Mouse (Mus musculus): ENCODE measurements around the gene Cav2. TPM values are rescaled to one million over a fixed set of nuclear protein-coding genes. Genes with fewer than 3 reads are reported as not detected.

Cav2 gene
- 7.4 and 8.2 TPM in 2 replicates for polyA plus RNA-seq (2014; fragmentation: Nextera tagmentation; extraction: Ambion mirVana)

DNA sequence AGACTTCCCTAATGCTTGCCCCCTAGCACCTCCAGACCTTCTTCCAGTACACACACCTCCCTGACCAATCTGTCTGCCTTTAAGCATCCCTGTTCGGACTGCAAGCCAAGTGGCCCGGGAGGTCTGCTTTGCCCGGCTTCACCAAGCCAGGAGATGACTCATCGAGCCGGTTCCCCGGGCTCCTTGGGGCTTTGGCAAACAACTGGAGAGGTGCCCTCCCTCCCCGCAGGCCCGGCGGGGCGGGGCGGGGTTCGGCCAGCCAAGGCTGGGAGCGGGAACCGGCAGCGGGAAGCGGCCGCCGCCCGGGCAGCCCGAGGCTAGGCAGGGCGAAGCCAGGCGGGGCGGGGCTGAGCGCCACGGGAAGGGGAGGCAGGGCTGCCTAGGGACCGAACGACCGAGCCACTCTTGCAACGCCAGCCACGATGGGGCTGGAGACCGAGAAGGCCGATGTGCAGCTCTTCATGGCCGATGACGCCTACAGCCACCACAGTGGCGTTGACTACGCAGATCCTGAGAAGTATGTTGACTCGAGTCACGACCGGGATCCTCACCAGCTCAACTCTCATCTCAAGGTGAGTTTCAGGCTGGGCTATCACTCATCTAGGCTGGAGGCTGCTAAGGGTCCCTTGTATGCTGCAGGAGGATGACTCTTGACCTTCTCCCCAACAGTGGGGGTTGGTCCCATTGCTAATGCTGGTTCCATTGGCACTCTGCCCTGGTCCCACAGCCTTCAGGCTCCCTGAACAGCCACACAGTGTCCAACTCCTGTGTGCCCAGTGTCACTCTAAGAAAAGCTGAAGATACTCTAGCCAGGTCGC, at the start of gene Cav2:
TSS of gene Cav2 (plus strand) at position 247 of the 818 bp plus-strand sequence.
- H3K27me3 ChIP-seq (ENCODE audit: control insufficient read depth, insufficient read depth, low read length) = no peaks in the 10 kb centered on the region
- under 1% methylated on average over 37 of the region's 40 CpGs for WGBS
- H3K9ac ChIP-seq (replicated peaks; ENCODE audit: low read length) = peak within 1 kb of the TSS; percentile 61
- H3K4me1 ChIP-seq (ENCODE audit: control insufficient read depth, insufficient read depth, low read length) = no peaks in the 10 kb centered on the region
- ATAC-seq (replicated peaks; ENCODE audit: insufficient number of reproducible peaks, low FRiP score, low TSS enrichment, low read depth) = peak; percentile 83
- H3K27ac ChIP-seq (replicated peaks; ENCODE audit: low read depth, low read length) = no peak within 1 kb of the TSS
- peak within 1 kb of the TSS; percentile 48 for H3K4me3 ChIP-seq (ENCODE audit: low read depth, low read length)
- H3K4me2 ChIP-seq (ENCODE audit: low read depth, low read length) = peak within 1 kb of the TSS; percentile 95
- no peaks in the 10 kb centered on the region for H3K9me3 ChIP-seq (replicated peaks; ENCODE audit: control insufficient read depth, low read length)
- peak; percentile 67 for DNase-seq (ENCODE audit: low spot score)
- H3K36me3 ChIP-seq (replicated peaks; ENCODE audit: control insufficient read depth, insufficient read depth, low read depth, low read length) = no peaks in the 10 kb centered on the region

DNA sequence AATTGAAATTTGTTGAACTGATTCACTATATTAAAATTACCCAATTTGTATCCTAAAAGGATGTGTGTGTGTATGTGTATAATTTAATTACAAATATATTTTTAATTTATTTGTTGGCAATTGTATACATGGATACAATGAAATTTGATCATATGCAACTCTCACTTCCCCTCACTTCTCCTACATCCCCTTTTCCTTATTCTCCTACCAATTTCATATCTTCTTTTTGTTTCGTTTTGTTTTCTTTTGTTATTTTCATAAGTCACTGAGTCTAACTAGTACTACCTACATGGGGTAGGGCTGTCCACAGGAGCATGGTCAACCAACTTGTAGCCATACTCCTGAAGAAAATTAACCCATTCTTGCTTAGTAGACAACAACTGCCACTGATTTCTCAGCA, 41.3 kb upstream of the Cav2 start:
- no peaks in the 10 kb centered on the region for H3K36me3 ChIP-seq (replicated peaks; ENCODE audit: control insufficient read depth, insufficient read depth, low read depth, low read length)
- no peaks in the 10 kb centered on the region for H3K9me3 ChIP-seq (replicated peaks; ENCODE audit: control insufficient read depth, low read length)
- no peak overlapping the region for H3K4me3 ChIP-seq (ENCODE audit: low read depth, low read length)
- no peaks in the 10 kb centered on the region for H3K27me3 ChIP-seq (ENCODE audit: control insufficient read depth, insufficient read depth, low read length)
- H3K27ac ChIP-seq (replicated peaks; ENCODE audit: low read depth, low read length) = no peak overlapping the region
- 89% methylated on average over 1 of the region's 1 CpGs for WGBS
- no peak for ATAC-seq (replicated peaks; ENCODE audit: insufficient number of reproducible peaks, low FRiP score, low TSS enrichment, low read depth)
- no peak overlapping the region for H3K9ac ChIP-seq (replicated peaks; ENCODE audit: low read length)
- H3K4me2 ChIP-seq (ENCODE audit: low read depth, low read length) = no peak overlapping the region
- H3K4me1 ChIP-seq (ENCODE audit: control insufficient read depth, insufficient read depth, low read length) = no peaks in the 10 kb centered on the region
- DNase-seq (ENCODE audit: low spot score) = no peak

DNA sequence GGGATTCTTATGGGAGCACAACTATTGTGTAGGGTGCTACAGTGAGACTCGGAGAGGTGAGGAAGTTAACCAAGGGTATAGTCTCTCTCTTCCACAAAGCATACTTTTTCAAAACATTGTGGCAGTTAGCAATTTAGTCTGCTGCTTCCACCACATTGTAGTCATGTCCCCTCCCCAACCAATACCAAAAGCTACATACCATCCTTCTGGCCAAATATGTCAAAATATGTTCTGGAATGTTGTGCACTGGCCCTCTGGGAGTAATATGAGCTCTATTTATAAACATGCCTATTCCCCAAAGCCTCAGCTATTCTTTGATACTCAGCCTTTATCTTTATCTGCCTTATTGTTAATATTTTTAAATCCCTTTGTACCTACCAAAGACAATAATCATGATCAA, 40.0 kb upstream of the Cav2 start:
- ATAC-seq (replicated peaks; ENCODE audit: insufficient number of reproducible peaks, low FRiP score, low TSS enrichment, low read depth) (no peak), DNase-seq (ENCODE audit: low spot score) (no peak)
- H3K27ac ChIP-seq (replicated peaks; ENCODE audit: low read depth, low read length) = no peak overlapping the region
- no peaks in the 10 kb centered on the region for H3K4me1 ChIP-seq (ENCODE audit: control insufficient read depth, insufficient read depth, low read length)
- H3K4me3 ChIP-seq (ENCODE audit: low read depth, low read length) = no peak overlapping the region
- H3K36me3 ChIP-seq (replicated peaks; ENCODE audit: control insufficient read depth, insufficient read depth, low read depth, low read length) = no peaks in the 10 kb centered on the region
- no peak overlapping the region for H3K4me2 ChIP-seq (ENCODE audit: low read depth, low read length)
- H3K9ac ChIP-seq (replicated peaks; ENCODE audit: low read length) = no peak overlapping the region
- no peaks in the 10 kb centered on the region for H3K27me3 ChIP-seq (ENCODE audit: control insufficient read depth, insufficient read depth, low read length)
- H3K9me3 ChIP-seq (replicated peaks; ENCODE audit: control insufficient read depth, low read length) = no peaks in the 10 kb centered on the region
- WGBS = 96% methylated on average over 1 of the region's 1 CpGs

DNA sequence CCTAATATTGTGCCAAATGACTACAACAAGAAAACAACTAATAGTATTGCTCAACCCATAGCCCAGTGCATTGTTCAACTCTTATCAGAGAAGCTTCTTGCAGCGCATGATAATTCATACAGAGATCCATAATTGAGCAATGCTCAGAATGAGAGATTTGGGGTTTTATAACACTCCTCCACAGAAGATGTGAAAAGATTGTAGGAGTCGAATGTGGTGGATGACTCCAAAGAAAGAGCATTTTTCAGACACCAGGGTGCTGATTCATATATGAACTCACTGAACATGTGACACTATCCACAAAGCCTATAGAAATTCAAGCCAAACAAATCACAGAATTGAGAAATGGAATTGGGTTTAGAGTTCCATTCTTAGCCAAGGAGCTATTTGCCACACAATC, 34.0 kb upstream of the Cav2 start:
- Histone ChIP-seq H3K27me3 (ENCODE audit: control insufficient read depth, insufficient read depth, low read length) (no peaks in the 10 kb centered on the region), H3K9me3 (replicated peaks; ENCODE audit: control insufficient read depth, low read length) (no peaks in the 10 kb centered on the region), H3K4me1 (ENCODE audit: control insufficient read depth, insufficient read depth, low read length) (no peaks in the 10 kb centered on the region), H3K36me3 (replicated peaks; ENCODE audit: control insufficient read depth, insufficient read depth, low read depth, low read length) (no peaks in the 10 kb centered on the region), H3K27ac (replicated peaks; ENCODE audit: low read depth, low read length) (no peak overlapping the region), H3K4me2 (ENCODE audit: low read depth, low read length) (no peak overlapping the region), H3K4me3 (ENCODE audit: low read depth, low read length) (no peak overlapping the region), H3K9ac (replicated peaks; ENCODE audit: low read length) (no peak overlapping the region)
- no peak for ATAC-seq (replicated peaks; ENCODE audit: insufficient number of reproducible peaks, low FRiP score, low TSS enrichment, low read depth)
- WGBS = 97% methylated on average over 2 of the region's 2 CpGs
- no peak for DNase-seq (ENCODE audit: low spot score)

DNA sequence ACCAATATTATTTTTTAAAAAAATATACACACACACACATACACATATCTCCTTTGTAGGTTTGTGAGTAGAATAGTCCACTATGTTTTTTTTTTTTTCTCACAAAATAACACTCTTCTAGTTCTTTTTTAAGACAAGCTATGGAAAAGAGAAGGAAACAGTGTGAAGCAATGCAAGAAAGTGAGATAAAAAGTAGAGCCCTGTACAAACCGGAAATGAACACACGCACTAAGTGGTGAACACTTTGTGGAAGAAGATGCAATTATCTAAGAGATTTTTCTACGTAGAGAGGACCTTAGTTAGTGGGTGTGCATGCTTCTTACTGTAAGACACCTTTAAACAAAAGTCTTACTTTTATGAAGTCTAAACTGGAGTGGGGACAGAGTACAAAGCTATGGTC, 33.3 kb upstream of the Cav2 start:
- Histone ChIP-seq H3K9ac (replicated peaks; ENCODE audit: low read length) (no peak overlapping the region), H3K9me3 (replicated peaks; ENCODE audit: control insufficient read depth, low read length) (no peaks in the 10 kb centered on the region), H3K4me1 (ENCODE audit: control insufficient read depth, insufficient read depth, low read length) (no peaks in the 10 kb centered on the region), H3K4me3 (ENCODE audit: low read depth, low read length) (no peak overlapping the region), H3K36me3 (replicated peaks; ENCODE audit: control insufficient read depth, insufficient read depth, low read depth, low read length) (no peaks in the 10 kb centered on the region), H3K27me3 (ENCODE audit: control insufficient read depth, insufficient read depth, low read length) (no peaks in the 10 kb centered on the region), H3K4me2 (ENCODE audit: low read depth, low read length) (no peak overlapping the region), H3K27ac (replicated peaks; ENCODE audit: low read depth, low read length) (no peak overlapping the region)
- ATAC-seq (replicated peaks; ENCODE audit: insufficient number of reproducible peaks, low FRiP score, low TSS enrichment, low read depth) (no peak), DNase-seq (ENCODE audit: low spot score) (no peak)
- WGBS = 86% methylated on average over 3 of the region's 3 CpGs

DNA sequence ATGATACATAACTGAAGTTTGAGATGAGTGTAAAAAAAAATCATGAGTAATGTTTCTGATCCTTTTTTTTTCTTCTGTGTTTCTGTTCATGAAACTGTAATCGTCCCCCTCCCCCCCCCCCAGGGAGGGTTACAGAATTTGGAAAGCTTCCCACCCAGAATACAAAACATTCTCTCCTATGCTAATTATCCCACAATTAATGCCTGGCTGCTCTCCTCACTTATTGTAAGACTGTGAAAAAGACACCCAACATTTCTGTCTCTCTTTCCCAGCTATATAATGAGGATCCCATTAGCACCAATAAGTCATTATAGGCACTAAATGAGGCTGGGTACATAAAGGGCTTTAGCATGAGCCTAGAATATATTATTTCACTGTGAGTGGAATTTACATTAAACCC, 32.7 kb upstream of the Cav2 start:
- ATAC-seq (replicated peaks; ENCODE audit: insufficient number of reproducible peaks, low FRiP score, low TSS enrichment, low read depth) (no peak), DNase-seq (ENCODE audit: low spot score) (no peak)
- H3K27ac ChIP-seq (replicated peaks; ENCODE audit: low read depth, low read length) = no peak overlapping the region
- 43% methylated on average over 1 of the region's 1 CpGs for WGBS
- H3K9me3 ChIP-seq (replicated peaks; ENCODE audit: control insufficient read depth, low read length) = no peaks in the 10 kb centered on the region
- H3K4me3 ChIP-seq (ENCODE audit: low read depth, low read length) = no peak overlapping the region
- H3K36me3 ChIP-seq (replicated peaks; ENCODE audit: control insufficient read depth, insufficient read depth, low read depth, low read length) = no peaks in the 10 kb centered on the region
- no peak overlapping the region for H3K4me2 ChIP-seq (ENCODE audit: low read depth, low read length)
- no peaks in the 10 kb centered on the region for H3K4me1 ChIP-seq (ENCODE audit: control insufficient read depth, insufficient read depth, low read length)
- no peaks in the 10 kb centered on the region for H3K27me3 ChIP-seq (ENCODE audit: control insufficient read depth, insufficient read depth, low read length)
- H3K9ac ChIP-seq (replicated peaks; ENCODE audit: low read length) = no peak overlapping the region

DNA sequence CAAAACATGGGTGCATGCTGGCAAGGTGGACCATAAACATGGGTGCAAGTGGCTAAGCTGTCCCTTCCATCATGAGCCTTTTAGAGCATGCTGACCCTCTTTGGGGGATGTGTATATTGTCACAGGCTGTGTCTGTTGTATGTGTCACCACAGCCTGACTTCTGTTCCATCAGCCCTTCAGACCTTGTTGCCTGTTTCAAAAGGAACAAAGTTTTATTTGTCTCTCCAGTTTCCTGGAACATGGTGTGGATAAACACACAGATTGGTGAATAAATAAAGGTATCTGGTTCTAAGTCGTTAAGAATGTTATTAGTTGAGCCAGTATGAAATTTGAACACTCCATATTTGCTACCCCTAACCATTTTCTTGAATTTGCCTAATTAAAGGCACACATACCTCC, 29.0 kb upstream of the Cav2 start:
- Histone ChIP-seq H3K9me3 (replicated peaks; ENCODE audit: control insufficient read depth, low read length) (no peaks in the 10 kb centered on the region), H3K4me2 (ENCODE audit: low read depth, low read length) (no peak overlapping the region), H3K9ac (replicated peaks; ENCODE audit: low read length) (no peak overlapping the region), H3K27me3 (ENCODE audit: control insufficient read depth, insufficient read depth, low read length) (no peaks in the 10 kb centered on the region), H3K27ac (replicated peaks; ENCODE audit: low read depth, low read length) (no peak overlapping the region), H3K36me3 (replicated peaks; ENCODE audit: control insufficient read depth, insufficient read depth, low read depth, low read length) (no peaks in the 10 kb centered on the region), H3K4me3 (ENCODE audit: low read depth, low read length) (no peak overlapping the region), H3K4me1 (ENCODE audit: control insufficient read depth, insufficient read depth, low read length) (no peaks in the 10 kb centered on the region)
- WGBS = 46% methylated on average over 1 of the region's 1 CpGs
- ATAC-seq (replicated peaks; ENCODE audit: insufficient number of reproducible peaks, low FRiP score, low TSS enrichment, low read depth) (no peak), DNase-seq (ENCODE audit: low spot score) (no peak)

DNA sequence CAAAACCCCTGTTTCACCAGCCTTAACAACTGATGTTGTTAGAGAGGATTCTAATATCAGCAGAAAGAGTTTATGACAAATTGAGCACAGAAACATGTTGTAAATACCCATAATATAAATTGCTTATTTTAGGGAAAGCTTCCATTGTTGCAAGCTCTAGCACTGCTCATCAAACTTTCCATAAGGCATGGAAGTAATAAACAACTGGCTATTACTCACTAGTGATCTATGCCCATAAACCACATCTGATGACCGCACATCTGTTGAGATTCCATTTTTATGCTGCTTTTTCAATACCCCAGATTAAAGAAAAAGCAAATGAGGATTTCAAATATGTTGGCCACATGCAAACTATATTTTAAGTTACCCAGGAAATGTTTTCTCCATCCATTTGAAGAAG, 22.8 kb upstream of the Cav2 start:
- no peak overlapping the region for H3K9ac ChIP-seq (replicated peaks; ENCODE audit: low read length)
- no peaks in the 10 kb centered on the region for H3K36me3 ChIP-seq (replicated peaks; ENCODE audit: control insufficient read depth, insufficient read depth, low read depth, low read length)
- no peaks in the 10 kb centered on the region for H3K4me1 ChIP-seq (ENCODE audit: control insufficient read depth, insufficient read depth, low read length)
- ATAC-seq (replicated peaks; ENCODE audit: insufficient number of reproducible peaks, low FRiP score, low TSS enrichment, low read depth) (no peak), DNase-seq (ENCODE audit: low spot score) (no peak)
- no peaks in the 10 kb centered on the region for H3K27me3 ChIP-seq (ENCODE audit: control insufficient read depth, insufficient read depth, low read length)
- 93% methylated on average over 1 of the region's 1 CpGs for WGBS
- H3K27ac ChIP-seq (replicated peaks; ENCODE audit: low read depth, low read length) = no peak overlapping the region
- no peak overlapping the region for H3K4me3 ChIP-seq (ENCODE audit: low read depth, low read length)
- no peak overlapping the region for H3K4me2 ChIP-seq (ENCODE audit: low read depth, low read length)
- H3K9me3 ChIP-seq (replicated peaks; ENCODE audit: control insufficient read depth, low read length) = no peaks in the 10 kb centered on the region
